Mouse (Mus musculus) ES-Bruce4 (cell line): ENCODE measurements at regions not wholly inside any gene's neighbourhood (a gene's known extent, or its start where the extent isn't known, plus 50 kb on each side); places are given as distances from the start of the nearest gene placed in this dataset.
A peak's percentile ranks its signal among the peaks of the same experiment; 100 is the strongest.

Experiments used
- H3K27ac ChIP-seq: 2 replicates; pipeline ENCODE4 v1.5.1; 2012; ENCODE audit warnings: low read length, inconsistent platforms; ENCODE audit not compliant: insufficient read depth
- H3K27me3 ChIP-seq: 2 replicates; pipeline ENCODE4 v1.6.1; 2012; ENCODE audit warnings: mild to moderate bottlenecking, low read length, inconsistent platforms; ENCODE audit not compliant: control insufficient read depth, poor library complexity, insufficient read depth, severe bottlenecking
- H3K36me3 ChIP-seq: 2 replicates; pipeline ENCODE4 v1.6.1; 2012; ENCODE audit warnings: inconsistent platforms, mild to moderate bottlenecking, low read length, moderate library complexity; ENCODE audit not compliant: control insufficient read depth, poor library complexity, insufficient read depth, severe bottlenecking
- H3K4me1 ChIP-seq: one replicate; pipeline ENCODE4 v1.8.1; 2011; ENCODE audit warnings: low read length; ENCODE audit not compliant: control insufficient read depth, insufficient read depth
- H3K4me3 ChIP-seq: 2 replicates; pipeline ENCODE4 v1.5.1; 2011; ENCODE audit warnings: low read depth, mild to moderate bottlenecking, low read length
- H3K9ac ChIP-seq: 2 replicates; pipeline ENCODE4 v1.6.1; 2012; ENCODE audit warnings: low read depth, mild to moderate bottlenecking, inconsistent platforms; ENCODE audit not compliant: poor library complexity, severe bottlenecking
- H3K9me3 ChIP-seq: replicated peaks from 2 replicates; pipeline ENCODE4 v1.6.1; 2012; ENCODE audit warnings: mild to moderate bottlenecking, low read length, inconsistent platforms; ENCODE audit not compliant: control insufficient read depth, poor library complexity, insufficient read depth, severe bottlenecking
- CTCF ChIP-seq: IDR thresholded peaks from one replicate; pipeline ENCODE4 v1.8.1; 2011; ENCODE audit warnings: low read depth, low read length
- EP300 ChIP-seq: IDR thresholded peaks from 2 replicates; pipeline ENCODE4 v1.6.1; 2011; ENCODE audit warnings: low read depth, low read length; ENCODE audit not compliant: insufficient read depth
- POLR2A ChIP-seq: IDR thresholded peaks from one replicate; pipeline ENCODE4 v1.8.1; 2011; ENCODE audit warnings: low read length; ENCODE audit not compliant: insufficient read depth

DNA sequence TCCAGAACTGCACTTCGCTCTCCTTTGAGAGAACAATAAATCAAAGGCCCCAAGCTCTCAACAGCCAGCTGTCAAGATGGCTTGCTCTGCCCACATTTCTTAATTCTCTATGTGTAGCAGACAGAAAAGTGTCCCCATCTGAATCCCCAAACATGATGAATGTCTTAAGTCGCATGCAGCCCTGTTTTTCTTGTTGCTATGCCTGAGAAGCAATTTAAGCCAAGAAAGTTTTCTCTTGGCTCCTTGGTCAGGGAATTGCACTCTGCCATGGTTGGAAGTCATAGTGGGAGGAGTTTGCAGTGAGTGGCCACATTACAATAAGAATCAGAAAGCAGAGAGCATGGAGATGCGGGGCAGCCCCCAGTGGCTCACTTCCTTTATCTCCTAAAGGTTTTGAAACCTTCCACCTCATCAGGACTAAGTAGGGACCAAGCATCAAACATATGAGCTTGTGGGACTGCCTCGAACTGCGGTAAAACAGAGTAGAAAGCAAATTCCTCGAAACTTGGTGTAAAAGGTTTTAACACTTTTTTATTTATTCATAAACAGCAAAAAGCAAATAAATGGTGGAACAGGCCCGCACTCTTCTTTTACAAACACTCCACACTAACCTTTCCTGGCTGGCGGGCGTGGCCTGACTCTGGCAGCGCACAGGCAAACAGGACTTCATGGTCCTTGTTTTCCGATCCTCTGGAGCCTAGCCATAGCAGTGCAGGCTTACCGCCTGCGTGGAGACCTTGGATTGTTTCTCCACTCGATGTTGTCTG lies 227.4 kb downstream of the Ankrd50 start:
- no peak overlapping the region for H3K27ac ChIP-seq

DNA sequence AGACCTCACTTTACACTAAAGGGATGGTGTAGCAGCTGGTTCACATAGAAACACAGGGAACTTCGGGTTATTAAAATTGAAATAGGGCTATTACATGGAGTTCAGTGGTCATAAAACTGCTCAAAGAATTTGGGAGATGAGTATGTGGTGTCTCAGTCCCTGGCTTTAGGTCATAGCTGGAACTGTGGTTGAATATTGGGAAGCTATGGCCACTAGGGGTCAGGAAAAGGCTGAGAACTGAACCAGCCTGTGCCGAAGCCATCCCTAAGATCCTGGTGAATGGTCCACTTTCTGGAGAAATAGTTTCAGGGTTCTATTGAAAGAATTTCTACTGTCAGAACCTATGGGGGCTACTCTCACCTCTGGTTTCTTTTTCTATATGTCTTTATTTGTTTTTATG lies 229.0 kb downstream of the Ankrd50 start:
- Histone ChIP-seq H3K36me3 (no peaks in the 10 kb centered on the region), H3K4me3 (no peak overlapping the region), H3K27ac (no peak overlapping the region), H3K4me1 (no peaks in the 10 kb centered on the region), H3K27me3 (no peaks in the 10 kb centered on the region), H3K9me3 (no peaks in the 10 kb centered on the region), H3K9ac (no peak overlapping the region)
- no peak for TF ChIP-seq EP300
- peak; percentile 50 for TF ChIP-seq CTCF
- TF ChIP-seq POLR2A = no peak

More for the DNA sequence above, 227.4 kb downstream of the Ankrd50 start:
- TF ChIP-seq EP300 = no peak
- TF ChIP-seq POLR2A = no peak
- TF ChIP-seq CTCF = no peak
- Histone ChIP-seq H3K27me3 (no peaks in the 10 kb centered on the region), H3K9me3 (no peaks in the 10 kb centered on the region), H3K9ac (no peak overlapping the region), H3K4me3 (no peak overlapping the region), H3K4me1 (no peaks in the 10 kb centered on the region), H3K36me3 (no peaks in the 10 kb centered on the region)

DNA sequence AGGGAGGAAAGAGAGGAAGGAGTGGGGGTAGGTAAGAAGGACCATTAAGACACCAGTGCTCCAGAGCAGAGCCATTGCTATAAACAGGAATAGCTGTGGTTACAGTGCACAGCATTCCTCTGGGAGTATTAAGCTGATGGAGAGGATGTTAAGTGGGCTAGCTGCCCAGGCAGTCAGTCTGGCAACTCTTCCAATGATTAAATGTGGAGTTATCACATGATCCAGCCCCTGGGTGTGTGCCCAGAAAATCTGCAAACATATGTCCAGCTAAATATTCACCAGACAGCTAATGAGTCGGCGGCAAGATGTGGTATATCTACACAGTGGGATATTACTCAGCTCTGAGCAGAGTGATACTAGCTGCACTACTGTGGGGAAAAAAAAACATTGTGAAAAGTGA lies 229.7 kb downstream of the Ankrd50 start:
- Histone ChIP-seq H3K4me3 (no peak overlapping the region), H3K9ac (no peak overlapping the region), H3K36me3 (no peaks in the 10 kb centered on the region), H3K4me1 (no peaks in the 10 kb centered on the region), H3K27ac (no peak overlapping the region), H3K9me3 (no peaks in the 10 kb centered on the region), H3K27me3 (no peaks in the 10 kb centered on the region)
- TF ChIP-seq EP300 (no peak), POLR2A (no peak), CTCF (no peak)

DNA sequence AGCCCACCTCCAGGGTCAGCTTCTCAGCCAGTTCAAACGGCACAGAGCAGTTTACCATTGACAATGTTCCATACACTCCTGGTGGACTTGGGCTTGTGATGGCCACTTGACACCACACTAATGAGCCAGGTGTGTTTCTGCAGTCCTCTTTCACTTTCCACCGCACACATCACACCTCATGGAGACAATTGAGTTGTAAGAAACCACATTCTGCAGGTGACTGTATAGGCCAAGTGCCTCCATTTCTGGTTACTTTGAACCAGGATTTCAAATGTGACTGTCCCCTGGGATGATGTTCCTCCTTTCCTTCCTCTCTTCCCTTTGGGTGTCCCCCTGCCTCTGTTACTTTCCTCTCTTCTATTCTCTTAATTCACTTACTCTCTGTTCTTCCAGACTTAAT lies 233.1 kb downstream of the Ankrd50 start:
- H3K9me3 ChIP-seq = no peaks in the 10 kb centered on the region
- TF ChIP-seq POLR2A (no peak), EP300 (no peak), CTCF (no peak)

DNA sequence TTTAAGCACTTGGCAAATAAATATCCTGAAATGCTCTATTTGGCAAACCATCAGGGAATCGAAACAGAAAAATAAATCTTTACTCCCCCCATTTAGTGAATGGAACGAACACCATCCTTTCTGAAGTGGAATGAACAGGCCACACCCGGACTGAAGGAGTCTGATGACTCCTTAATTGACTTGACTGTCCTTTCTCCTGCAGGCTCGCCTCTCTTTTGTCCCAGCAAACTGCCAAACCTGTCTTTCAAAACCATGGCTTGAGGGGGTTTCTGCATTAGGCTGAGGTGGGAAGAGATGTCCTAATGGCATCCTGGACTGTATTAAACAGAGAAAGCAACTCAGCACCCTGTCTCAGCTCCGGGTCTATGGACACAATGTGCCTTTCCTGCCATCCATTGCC lies 234.1 kb downstream of the Ankrd50 start:
- TF ChIP-seq CTCF = no peak
- no peak for TF ChIP-seq POLR2A
- no peak for TF ChIP-seq EP300
- H3K4me3 ChIP-seq = no peak overlapping the region
- H3K36me3 ChIP-seq = no peaks in the 10 kb centered on the region
- H3K9ac ChIP-seq = no peak overlapping the region
- H3K27ac ChIP-seq = no peak overlapping the region
- no peaks in the 10 kb centered on the region for H3K9me3 ChIP-seq
- H3K27me3 ChIP-seq = no peaks in the 10 kb centered on the region
- no peaks in the 10 kb centered on the region for H3K4me1 ChIP-seq

More for the DNA sequence above, 233.1 kb downstream of the Ankrd50 start:
- Histone ChIP-seq H3K9ac (no peak overlapping the region), H3K36me3 (no peaks in the 10 kb centered on the region), H3K4me1 (no peaks in the 10 kb centered on the region), H3K27ac (no peak overlapping the region), H3K4me3 (no peak overlapping the region), H3K27me3 (no peaks in the 10 kb centered on the region)

DNA sequence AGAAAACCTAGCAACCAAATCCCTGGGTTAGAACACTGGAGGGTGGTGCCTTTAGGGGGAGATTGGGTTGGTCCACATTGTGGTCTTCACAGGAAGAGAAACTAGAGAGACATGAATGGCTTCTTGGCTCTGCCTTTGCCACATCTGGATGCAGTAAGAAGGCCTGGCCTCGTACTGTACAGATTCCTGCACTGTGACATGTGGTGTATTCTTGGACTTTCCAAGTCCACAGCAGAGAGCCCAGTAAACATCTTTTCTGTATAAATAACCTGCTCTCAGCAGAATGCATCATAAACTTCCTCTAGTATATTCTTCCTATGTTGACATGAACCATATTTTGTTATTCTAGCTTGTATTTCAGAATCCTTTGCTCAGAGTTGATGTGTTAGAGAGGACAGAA lies 235.7 kb downstream of the Ankrd50 start:
- no peak overlapping the region for H3K4me3 ChIP-seq
- H3K27me3 ChIP-seq = no peaks in the 10 kb centered on the region
- no peak overlapping the region for H3K9ac ChIP-seq
- no peaks in the 10 kb centered on the region for H3K4me1 ChIP-seq
- H3K36me3 ChIP-seq = no peaks in the 10 kb centered on the region
- H3K9me3 ChIP-seq = no peaks in the 10 kb centered on the region
- H3K27ac ChIP-seq = no peak overlapping the region
- TF ChIP-seq POLR2A (no peak), CTCF (no peak), EP300 (no peak)
